Mouse (Mus musculus): Measurements from ENCODE around the gene Ssbp3.

Gene Ssbp3

GRCm38 (mm10) chr4:107005166-107005565 is 94.7 kb downstream of the Ssbp3 start:
- no peak for DNase-seq (ENCODE audit: extremely low read depth, low read depth, low spot score)

- no peak for DNase-seq (ENCODE audit: extremely low read depth, low read depth, low spot score)
Measured at GRCm38 (mm10) chr4:107006229-107006628, 95.7 kb downstream of the Ssbp3 start.

GRCm38 (mm10) chr4:107006807-107007206 is 96.3 kb downstream of the Ssbp3 start:
- DNase-seq (ENCODE audit: extremely low read depth, low read depth, low spot score) = no peak

- DNase-seq (ENCODE audit: extremely low read depth, low read depth, low spot score) = no peak
Measured at GRCm38 (mm10) chr4:107007359-107007758, 96.9 kb downstream of the Ssbp3 start.

- no peak for DNase-seq (ENCODE audit: extremely low read depth, low read depth, low spot score)
Measured at GRCm38 (mm10) chr4:107008161-107008560, 97.7 kb downstream of the Ssbp3 start.

- no peak for DNase-seq (ENCODE audit: extremely low read depth, low read depth, low spot score)
Measured at GRCm38 (mm10) chr4:107009548-107009947, 99.0 kb downstream of the Ssbp3 start.

GRCm38 (mm10) chr4:107011325-107012004 is 101.0 kb downstream of the Ssbp3 start:
- no peak for DNase-seq (ENCODE audit: extremely low read depth, low read depth, low spot score)

GRCm38 (mm10) chr4:107012005-107012478 is 101.5 kb downstream of the Ssbp3 start:
- no peak for DNase-seq (ENCODE audit: extremely low read depth, low read depth, low spot score)

GRCm38 (mm10) chr4:107012574-107012973 is 102.1 kb downstream of the Ssbp3 start:
- DNase-seq (ENCODE audit: extremely low read depth, low read depth, low spot score) = no peak

- no peak for DNase-seq (ENCODE audit: extremely low read depth, low read depth, low spot score)
Measured at GRCm38 (mm10) chr4:107013119-107013816, 102.8 kb downstream of the Ssbp3 start.

- DNase-seq (ENCODE audit: extremely low read depth, low read depth, low spot score) = no peak
Measured at GRCm38 (mm10) chr4:107013817-107014260, 103.3 kb downstream of the Ssbp3 start.

- no peak for DNase-seq (ENCODE audit: extremely low read depth, low read depth, low spot score)
Measured at GRCm38 (mm10) chr4:107015971-107016511, 105.5 kb downstream of the Ssbp3 start.

GRCm38 (mm10) chr4:107017257-107017656 is 106.8 kb downstream of the Ssbp3 start:
- no peak for DNase-seq (ENCODE audit: extremely low read depth, low read depth, low spot score)

GRCm38 (mm10) chr4:107018521-107018920 is 108.0 kb downstream of the Ssbp3 start:
- DNase-seq (ENCODE audit: extremely low read depth, low read depth, low spot score) = no peak

- DNase-seq (ENCODE audit: extremely low read depth, low read depth, low spot score) = no peak
Measured at GRCm38 (mm10) chr4:107019027-107019426, 108.5 kb downstream of the Ssbp3 start.

- no peak for DNase-seq (ENCODE audit: extremely low read depth, low read depth, low spot score)
Measured at GRCm38 (mm10) chr4:107020287-107021000, 109.9 kb downstream of the Ssbp3 start.

- no peak for DNase-seq (ENCODE audit: extremely low read depth, low read depth, low spot score)
Measured at GRCm38 (mm10) chr4:107021464-107021863, 111.0 kb downstream of the Ssbp3 start.

- DNase-seq (ENCODE audit: extremely low read depth, low read depth, low spot score) = no peak
Measured at GRCm38 (mm10) chr4:107024899-107025298, 114.4 kb downstream of the Ssbp3 start.

GRCm38 (mm10) chr4:107025369-107025768 is 114.9 kb downstream of the Ssbp3 start:
- no peak for DNase-seq (ENCODE audit: extremely low read depth, low read depth, low spot score)

- DNase-seq (ENCODE audit: extremely low read depth, low read depth, low spot score) = no peak
Measured at GRCm38 (mm10) chr4:107026451-107026850, 116.0 kb downstream of the Ssbp3 start.

GRCm38 (mm10) chr4:107035689-107036088 is 125.2 kb downstream of the Ssbp3 start:
- DNase-seq (ENCODE audit: extremely low read depth, low read depth, low spot score) = no peak
